Mouse (Mus musculus) lung, postnatal 0 days (tissue): ENCODE results near the gene Mustn1. TPM values are rescaled to one million over a fixed set of nuclear protein-coding genes. Genes with fewer than 3 reads are reported as not detected.

Source experiments
- ATAC-seq: fragments of 200-750 bp; cut with Nextera tagmentation; 2 replicates; pipeline ENCODE4 v1.8.0; 2017; ENCODE audit warnings: moderate library complexity
- DNase-seq: peaks from one replicate; pipeline ENCODE4 v3.0.0-alpha.2; 2016; ENCODE audit warnings: low spot score
- H3K27ac ChIP-seq: fragments of 300-500 bp; sonication (generic); 2 replicates; pipeline ENCODE4 v1.5.1; 2014; ENCODE audit warnings: antibody characterized with exemption, mild to moderate bottlenecking, low read length, mixed read lengths
- H3K27me3 ChIP-seq: fragments of 300-500 bp; sonication (generic); replicated peaks from 2 replicates; pipeline ENCODE4 v1.6.1; 2014; ENCODE audit warnings: low read length, mixed read lengths; ENCODE audit not compliant: insufficient read depth
- H3K36me3 ChIP-seq: fragments of 300-500 bp; sonication (generic); 2 replicates; pipeline ENCODE4 v1.6.1; 2014; ENCODE audit warnings: low read length, mixed read lengths; ENCODE audit not compliant: insufficient read depth
- H3K4me1 ChIP-seq: fragments of 300-500 bp; sonication (generic); 2 replicates; pipeline ENCODE4 v1.6.1; 2014; ENCODE audit warnings: antibody characterized with exemption, low read depth, low read length, mixed read lengths; ENCODE audit not compliant: insufficient read depth
- H3K4me2 ChIP-seq: fragments of 300-500 bp; sonication (generic); replicated peaks from 2 replicates; pipeline ENCODE4 v1.6.1; 2014; ENCODE audit warnings: low read depth, mild to moderate bottlenecking, low read length, moderate library complexity, mixed read lengths
- H3K4me3 ChIP-seq: fragments of 300-500 bp; sonication (generic); 2 replicates; pipeline ENCODE4 v1.5.1; 2014; ENCODE audit warnings: low read depth, low read length
- H3K9ac ChIP-seq: fragments of 300-500 bp; sonication (generic); replicated peaks from 2 replicates; pipeline ENCODE4 v1.6.1; 2014; ENCODE audit warnings: low read depth, mild to moderate bottlenecking
- H3K9me3 ChIP-seq: fragments of 300-500 bp; sonication (generic); 2 replicates; pipeline ENCODE4 v1.6.1; 2016; ENCODE audit warnings: low read length, mixed read lengths
- CTCF ChIP-seq: IDR thresholded peaks from 2 replicates; pipeline ENCODE4 v1.5.1; 2016; ENCODE audit warnings: antibody characterized with exemption, mild to moderate bottlenecking
- EP300 ChIP-seq: IDR thresholded peaks from 2 replicates; pipeline ENCODE4 v1.6.1; 2016; ENCODE audit warnings: antibody characterized with exemption, mild to moderate bottlenecking, control low read depth
- WGBS: fragments of 180-500 bp; shearing (Covaris S2); extraction: QIAGEN DNeasy Blood & Tissue Kit; methylation state at CpG from one replicate; pipeline ENCODE4 v1.1.7; 2014; 5-methylcytosine and 5-hydroxymethylcytosine counted together
- polyA plus RNA-seq: library from polyadenylated mRNA; unstranded; fragments of >200 nt; fragmentation: Nextera tagmentation; extraction: Ambion mirVana; gene quantifications from 2 replicates; pipeline ENCODE4 v1.2.1, GENCODE M21; 2015

The Mustn1 gene
- polyA plus RNA-seq, 1 experiment from 2014 or later = 36.6 TPM

DNA sequence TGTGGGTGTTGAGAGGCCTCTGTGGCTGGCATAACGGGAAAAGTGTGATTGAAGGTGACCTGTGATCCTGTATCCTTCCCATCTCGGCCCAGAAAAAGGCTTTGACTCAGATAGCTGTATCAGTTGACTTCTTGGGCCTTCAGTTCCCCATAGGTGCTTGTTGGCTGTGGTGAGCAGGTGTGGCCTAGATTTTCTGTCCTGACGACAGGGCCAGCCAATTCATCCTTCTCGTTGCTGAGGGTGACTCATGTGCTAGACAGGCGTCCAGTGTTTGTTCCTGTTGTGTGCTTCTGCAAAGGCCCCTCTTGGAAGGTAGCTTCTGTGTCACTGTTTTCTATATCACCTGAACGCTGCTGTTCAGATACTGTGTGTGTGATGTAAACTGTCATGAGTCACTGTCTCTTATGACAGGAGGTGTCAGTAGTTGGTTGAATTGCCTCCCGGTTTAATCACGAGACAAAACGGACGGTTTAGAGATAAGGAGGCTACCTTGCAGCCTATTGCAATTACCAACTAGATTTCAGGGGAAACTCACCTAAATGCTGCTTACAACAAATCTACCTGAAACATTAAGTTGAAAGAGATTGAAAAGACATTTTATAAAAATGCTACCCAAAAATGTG, 22.0 kb upstream of the Mustn1 start:
- no peak for TF ChIP-seq EP300
- TF ChIP-seq CTCF = no peak
- 64% methylated on average over 10 of the region's 10 CpGs for WGBS
- no peak overlapping the region for H3K27ac ChIP-seq
- H3K9ac ChIP-seq = no peak overlapping the region
- H3K4me3 ChIP-seq = no peak overlapping the region
- H3K27me3 ChIP-seq = no peaks in the 10 kb centered on the region
- H3K36me3 ChIP-seq = no peaks in the 10 kb centered on the region
- H3K4me1 ChIP-seq = peaks cover 3% of the 10 kb centered on the region; the same call in 1 of the 2 replicates
- no peak overlapping the region for H3K4me2 ChIP-seq
- ATAC-seq (0 out of 2 replicates have a peak, but pooled peaks have one; percentile 33), DNase-seq (peak; percentile 43)
- H3K9me3 ChIP-seq = no peaks in the 10 kb centered on the region

DNA sequence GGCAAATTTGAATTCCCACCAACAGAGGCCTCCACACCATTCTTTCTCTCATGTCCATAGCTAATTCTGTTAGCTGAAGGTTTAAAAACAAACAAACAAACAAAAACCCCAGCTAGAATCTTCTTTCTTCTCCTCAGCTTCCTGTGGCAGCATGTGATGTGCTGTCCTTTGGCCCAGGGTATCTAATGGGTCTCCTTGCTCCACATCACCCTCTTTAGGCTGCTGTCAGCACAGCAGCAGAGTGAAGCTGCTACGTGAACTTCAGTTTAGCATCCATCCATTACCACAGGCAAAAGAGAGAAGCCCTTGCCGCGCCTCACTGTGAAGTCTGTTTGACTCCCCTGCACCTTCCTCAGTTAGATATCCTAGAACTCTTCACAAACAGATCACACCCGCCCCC, 21.0 kb upstream of the Mustn1 start:
- TF ChIP-seq CTCF = peak; percentile 66
- TF ChIP-seq EP300 = no peak
- Histone ChIP-seq H3K4me2 (no peak overlapping the region), H3K4me1 (peaks cover 4% of the 10 kb centered on the region; the same call in 1 of the 2 replicates), H3K4me3 (no peak overlapping the region), H3K27me3 (no peaks in the 10 kb centered on the region), H3K9me3 (no peaks in the 10 kb centered on the region), H3K36me3 (no peaks in the 10 kb centered on the region), H3K9ac (no peak overlapping the region), H3K27ac (no peak overlapping the region)
- DNase-seq = no peak
- 71% methylated on average over 4 of the region's 4 CpGs for WGBS
- ATAC-seq = no peak

DNA sequence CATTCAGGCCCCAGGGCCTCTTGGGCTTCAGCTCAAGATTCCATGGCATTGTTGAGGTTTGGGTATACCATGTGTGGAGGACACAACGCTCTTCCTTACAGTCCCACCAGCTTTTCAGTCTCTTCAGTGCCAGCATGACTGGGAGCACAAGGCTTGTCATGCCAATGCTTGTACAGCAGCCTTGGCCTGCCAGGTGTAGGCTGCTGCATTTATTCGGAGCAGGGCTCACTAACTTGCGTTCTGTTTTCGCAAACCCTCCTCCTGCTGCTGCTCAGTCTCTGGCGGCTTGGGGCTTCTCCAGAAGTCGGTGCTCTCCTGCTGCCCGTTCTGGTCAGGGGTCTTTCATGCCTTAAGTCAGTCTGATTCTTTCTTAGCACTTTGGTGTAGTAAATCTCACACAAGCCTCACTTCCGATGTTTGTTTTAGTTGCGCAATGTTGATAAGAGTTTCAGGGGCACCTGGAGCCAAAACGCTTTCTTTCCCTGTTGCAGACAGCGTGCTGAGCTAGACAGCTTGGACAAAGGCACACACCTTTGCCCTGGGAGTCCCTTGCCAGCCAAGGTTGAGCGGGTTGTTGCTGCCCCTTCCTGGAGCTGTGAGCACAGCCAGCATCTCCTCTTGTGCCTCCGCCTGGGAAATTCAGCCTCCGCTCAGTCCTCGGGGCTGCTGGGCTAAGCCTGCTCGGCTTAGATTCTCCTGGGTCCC, 17.4 kb upstream of the Mustn1 start:
- no peaks in the 10 kb centered on the region for H3K9me3 ChIP-seq
- no peak overlapping the region for H3K4me3 ChIP-seq
- TF ChIP-seq CTCF (peak; percentile 12; the same call in 1 of the 2 replicates), EP300 (no peak)
- peak; percentile 68 for ATAC-seq
- peaks cover 4% of the 10 kb centered on the region; the same call in 1 of the 2 replicates for H3K4me1 ChIP-seq
- 23% methylated on average over 16 of the region's 16 CpGs for WGBS
- no peak overlapping the region for H3K9ac ChIP-seq
- peak overlapping the region; percentile 22; the same call in 1 of the 2 replicates for H3K4me2 ChIP-seq
- no peaks in the 10 kb centered on the region for H3K27me3 ChIP-seq
- no peaks in the 10 kb centered on the region for H3K36me3 ChIP-seq
- peak; percentile 80 for DNase-seq
- peak overlapping the region; percentile 33; the same call in 1 of the 2 replicates for H3K27ac ChIP-seq

DNA sequence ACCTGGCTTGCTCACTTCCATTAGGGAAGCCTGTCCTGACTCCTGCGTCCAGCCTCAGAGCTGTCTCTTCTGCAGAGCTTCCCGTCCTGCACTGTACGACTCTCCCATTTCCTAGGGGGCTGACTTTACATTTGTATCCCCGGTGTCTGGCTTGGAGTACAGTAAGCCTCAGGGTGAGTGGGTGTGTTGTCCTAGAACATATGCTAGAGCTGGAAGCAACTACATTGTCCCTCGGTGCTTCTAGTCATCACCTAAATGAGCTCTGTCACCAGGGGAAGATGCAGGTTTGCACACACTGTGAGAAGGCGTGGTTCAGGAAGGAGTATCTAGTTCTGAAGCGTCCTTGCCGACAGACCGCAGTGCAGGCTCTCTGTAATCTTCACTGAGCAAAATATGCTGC, 16.6 kb upstream of the Mustn1 start:
- H3K4me1 ChIP-seq = peaks cover 4% of the 10 kb centered on the region
- DNase-seq (no peak), ATAC-seq (no peak)
- no peak overlapping the region for H3K4me3 ChIP-seq
- H3K4me2 ChIP-seq = no peak overlapping the region
- no peaks in the 10 kb centered on the region for H3K9me3 ChIP-seq
- no peaks in the 10 kb centered on the region for H3K36me3 ChIP-seq
- no peak overlapping the region for H3K9ac ChIP-seq
- TF ChIP-seq CTCF (no peak), EP300 (no peak)
- no peak overlapping the region for H3K27ac ChIP-seq
- 65% methylated on average over 9 of the region's 9 CpGs for WGBS
- no peaks in the 10 kb centered on the region for H3K27me3 ChIP-seq

DNA sequence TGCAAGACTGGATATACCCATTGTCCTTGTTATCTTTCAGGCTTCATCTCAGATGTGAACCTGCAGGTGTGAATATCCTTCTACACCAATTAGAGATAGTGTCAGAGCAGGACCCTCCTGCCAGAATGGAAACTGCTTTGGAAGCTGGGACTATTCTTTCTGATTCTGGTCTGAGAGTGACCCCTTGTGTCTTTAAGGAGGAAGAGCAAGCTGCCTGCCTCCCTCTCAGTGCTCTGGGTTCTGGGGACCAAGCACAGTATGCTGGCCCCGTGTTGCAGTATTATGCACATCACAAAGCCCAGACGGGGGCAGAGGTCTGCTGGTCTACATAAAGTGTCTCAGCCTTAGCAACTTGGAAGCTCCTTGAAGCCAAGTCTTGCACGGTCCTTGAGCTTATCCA, 13.7 kb upstream of the Mustn1 start:
- Histone ChIP-seq H3K27me3 (no peaks in the 10 kb centered on the region), H3K9me3 (no peaks in the 10 kb centered on the region), H3K36me3 (no peaks in the 10 kb centered on the region), H3K27ac (no peak overlapping the region), H3K4me2 (no peak overlapping the region), H3K4me3 (no peak overlapping the region), H3K9ac (no peak overlapping the region), H3K4me1 (peaks cover 13% of the 10 kb centered on the region)
- 64% methylated on average over 3 of the region's 3 CpGs for WGBS
- ATAC-seq (no peak), DNase-seq (peak; percentile 71)
- TF ChIP-seq EP300 (no peak), CTCF (peak; percentile 82)

DNA sequence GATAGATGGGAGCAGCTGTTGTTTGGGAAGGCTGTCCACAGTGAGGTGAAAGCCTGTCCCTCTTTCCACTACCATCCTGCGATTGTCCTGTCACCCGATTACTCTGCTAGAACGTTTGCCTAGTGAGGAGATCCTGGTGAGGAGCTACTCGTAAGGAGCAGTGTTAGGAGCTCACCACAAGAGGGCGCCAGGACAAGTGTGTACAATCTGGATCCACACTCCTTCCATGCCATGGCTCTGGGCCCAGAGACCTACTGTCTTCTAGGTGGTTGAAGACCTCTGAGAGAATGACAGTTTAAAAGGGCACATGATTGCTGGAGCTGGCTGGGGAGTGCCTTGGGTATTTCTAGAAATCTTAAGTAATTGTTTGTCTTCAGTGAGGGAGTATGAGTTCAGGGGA, 12.0 kb upstream of the Mustn1 start:
- Histone ChIP-seq H3K9me3 (no peaks in the 10 kb centered on the region), H3K27me3 (no peaks in the 10 kb centered on the region), H3K4me2 (no peak overlapping the region), H3K36me3 (no peaks in the 10 kb centered on the region), H3K27ac (no peak overlapping the region), H3K4me3 (no peak overlapping the region), H3K4me1 (peaks cover 12% of the 10 kb centered on the region), H3K9ac (no peak overlapping the region)
- ATAC-seq (peak; percentile 54), DNase-seq (peak; percentile 92)
- WGBS = 26% methylated on average over 5 of the region's 5 CpGs
- no peak for TF ChIP-seq EP300
- TF ChIP-seq CTCF = peak; percentile 98
